8 mouse cellular contexts compared by ENCODE assay signal in genomic region chr4:149136116-149136850, GRCm38 (mm10). TPM values are rescaled to one million over a fixed set of nuclear protein-coding genes. Genes with fewer than 3 reads are reported as not detected.
DNase-seq lines count a peak whose midpoint lies in the region; ATAC-seq and TF ChIP-seq lines count a peak whose summit lies in the region.

No protein-coding gene starts in this region.

- H3K27me3 ChIP-seq in kidney, postnatal 0 days (ENCODE audit: insufficient read depth, low read length), result no peaks in the 10 kb centered on the region
- no peaks in the 10 kb centered on the region for H3K27me3 ChIP-seq in hindbrain, embryonic 11.5 days (ENCODE audit: control insufficient read depth, insufficient read depth, low read length)
- no peaks in the 10 kb centered on the region for H3K27me3 ChIP-seq in midbrain, embryonic 15.5 days (replicated peaks)

- ATAC-seq in kidney, postnatal 0 days (replicated peaks; ENCODE audit: low FRiP score, low read depth), result no peak
- no peak for ATAC-seq in hindbrain, embryonic 11.5 days (ENCODE audit: low FRiP score)
- 0 out of 2 replicates have a peak, but pooled peaks have one; percentile 8 for ATAC-seq in midbrain, embryonic 15.5 days (replicated peaks)

- H3K9me3 ChIP-seq in kidney, postnatal 0 days (replicated peaks; ENCODE audit: low read length), result no peaks in the 10 kb centered on the region
- no peaks in the 10 kb centered on the region for H3K9me3 ChIP-seq in hindbrain, embryonic 11.5 days (ENCODE audit: control insufficient read depth, low read length)
- no peaks in the 10 kb centered on the region for H3K9me3 ChIP-seq in midbrain, embryonic 15.5 days

- no peak for TF ChIP-seq CTCF in kidney, postnatal 0 days (IDR thresholded peaks at IDR 0.05; ENCODE audit: low read depth)
- no peak for TF ChIP-seq CTCF in bone marrow, adult 2 months (IDR thresholded peaks at IDR 0.05; ENCODE audit: control insufficient read depth, insufficient read depth, low read length)

- peak overlapping the region; percentile 57 for H3K4me3 ChIP-seq in kidney, postnatal 0 days (replicated peaks; ENCODE audit: low read depth, low read length)
- H3K4me3 ChIP-seq in bone marrow, adult 2 months (replicated peaks; ENCODE audit: control insufficient read depth, low read depth, low read length), result peak overlapping the region; percentile 85
- peak overlapping the region; percentile 61 for H3K4me3 ChIP-seq in hindbrain, embryonic 11.5 days (ENCODE audit: low read depth, low read length)
- H3K4me3 ChIP-seq in midbrain, embryonic 15.5 days, result peak overlapping the region; percentile 60

- DNase-seq in kidney, postnatal 0 days (ENCODE audit: low spot score), result no peak
- DNase-seq in kidney, adult 11 months, result no peak
- DNase-seq in hindbrain, embryonic 11.5 days (ENCODE audit: low spot score), result peak; percentile 26
- no peak for DNase-seq in natural killer cell, adult 2 months (ENCODE audit: low spot score in 2 of 2)
- no peak for DNase-seq in ovary, postnatal 14 days (ENCODE audit: low spot score)
- no peak for DNase-seq in left cerebral cortex, adult 8-10 months (ENCODE audit: low spot score in 2 of 2)

- WGBS in kidney, postnatal 0 days, result 62% methylated on average over 18 of the region's 18 CpGs
- 72% methylated on average over 18 of the region's 18 CpGs for WGBS in bone marrow, adult 2 months
- WGBS in hindbrain, embryonic 11.5 days, result 70% methylated on average over 18 of the region's 18 CpGs
- 68% methylated on average over 18 of the region's 18 CpGs for WGBS in midbrain, embryonic 15.5 days

- no peak overlapping the region; the same call in 1 of the 2 replicates for H3K27ac ChIP-seq in kidney, postnatal 0 days
- H3K27ac ChIP-seq in bone marrow, adult 2 months (ENCODE audit: control insufficient read depth, insufficient read depth, low read depth, low read length, poor library complexity), result no peak overlapping the region
- H3K27ac ChIP-seq in hindbrain, embryonic 11.5 days (ENCODE audit: low read depth, low read length), result no peak overlapping the region; the same call in 1 of the 2 replicates
- no peak overlapping the region; the same call in 1 of the 2 replicates for H3K27ac ChIP-seq in midbrain, embryonic 15.5 days

- no peak for TF ChIP-seq POLR2A in bone marrow, adult 2 months (IDR thresholded peaks at IDR 0.05; ENCODE audit: borderline replicate concordance, control insufficient read depth, low read depth, low read length)

- peak overlapping the region; percentile 70; the same call in 1 of the 2 replicates for H3K9ac ChIP-seq in kidney, postnatal 0 days (ENCODE audit: low read depth, low read length)
- peak overlapping the region; percentile 69 for H3K9ac ChIP-seq in hindbrain, embryonic 11.5 days (ENCODE audit: low read depth, low read length)
- H3K9ac ChIP-seq in midbrain, embryonic 15.5 days, result peak overlapping the region; percentile 61

- peak overlapping the region; percentile 66 for H3K4me2 ChIP-seq in kidney, postnatal 0 days (ENCODE audit: low read length)
- H3K4me2 ChIP-seq in hindbrain, embryonic 11.5 days (replicated peaks; ENCODE audit: low read depth, low read length), result peak overlapping the region; percentile 53
- peak overlapping the region; percentile 60 for H3K4me2 ChIP-seq in midbrain, embryonic 15.5 days

- H3K36me3 ChIP-seq in kidney, postnatal 0 days (ENCODE audit: insufficient read depth, low read length), result no peaks in the 10 kb centered on the region
- no peaks in the 10 kb centered on the region for H3K36me3 ChIP-seq in hindbrain, embryonic 11.5 days (ENCODE audit: control insufficient read depth, insufficient read depth, low read length)
- H3K36me3 ChIP-seq in midbrain, embryonic 15.5 days (replicated peaks), result no peaks in the 10 kb centered on the region

- no peaks in the 10 kb centered on the region for H3K4me1 ChIP-seq in kidney, postnatal 0 days (replicated peaks; ENCODE audit: insufficient read depth, low read length)
- peaks cover 5% of the 10 kb centered on the region; the same call in 1 of the 2 replicates for H3K4me1 ChIP-seq in bone marrow, adult 2 months (ENCODE audit: control insufficient read depth, insufficient read depth, low read length)
- H3K4me1 ChIP-seq in hindbrain, embryonic 11.5 days (replicated peaks; ENCODE audit: control insufficient read depth, insufficient read depth, low read length), result no peaks in the 10 kb centered on the region
- peaks cover 9% of the 10 kb centered on the region for H3K4me1 ChIP-seq in midbrain, embryonic 15.5 days

RNA-seq across cellular contexts. Expression of gene Cenps, which starts 1.1 kb away (rescaled TPM):
- 25.3 and 28.3 TPM in 2 replicates for polyA plus RNA-seq in kidney, postnatal 0 days (2015; fragmentation: Nextera tagmentation; extraction: Ambion mirVana)
- 37.7 and 47.8 TPM in 2 replicates for polyA plus RNA-seq in bone marrow, adult 2 months (2011; ENCODE audit: insufficient read depth, insufficient read length, low replicate concordance, missing spikeins)
- 44.7 and 49.1 TPM in 2 replicates for polyA plus RNA-seq in hindbrain, embryonic 11.5 days (2014; fragmentation: Nextera tagmentation; extraction: Ambion mirVana)
- polyA plus RNA-seq in midbrain, embryonic 15.5 days (2015; fragmentation: Nextera tagmentation; extraction: Ambion mirVana), result 15.3 and 15.7 TPM in 2 replicates
- 10 to 100 TPM; 24.4 to 29.1 (median 25.8) TPM for total RNA-seq in left cerebral cortex, adult 8-10 months (2022)

RNA-seq across cellular contexts. Expression of gene Cort, which starts 9.7 kb away (rescaled TPM):
- 0.18 TPM in 1 of 2 replicates, not detected in the other for polyA plus RNA-seq in kidney, postnatal 0 days (2015; fragmentation: Nextera tagmentation; extraction: Ambion mirVana)
- 1.5 TPM in 1 of 2 replicates, not detected in the other for polyA plus RNA-seq in bone marrow, adult 2 months (2011; ENCODE audit: insufficient read depth, insufficient read length, low replicate concordance, missing spikeins)
- 0.36 and 0.54 TPM in 2 replicates for polyA plus RNA-seq in hindbrain, embryonic 11.5 days (2014; fragmentation: Nextera tagmentation; extraction: Ambion mirVana)
- 0.62 TPM in 1 of 2 replicates, not detected in the other for polyA plus RNA-seq in midbrain, embryonic 15.5 days (2015; fragmentation: Nextera tagmentation; extraction: Ambion mirVana)
- 10 to 100 TPM in 3 of 4 experiments, 1 to 10 TPM in 1; 8.3 to 14.0 (median 11.0) TPM for total RNA-seq in left cerebral cortex, adult 8-10 months (2022)

RNA-seq across cellular contexts. Expression of gene Pgd, which starts 30.3 kb away (rescaled TPM):
- 95.4 and 101 TPM in 2 replicates for polyA plus RNA-seq in kidney, postnatal 0 days (2015; fragmentation: Nextera tagmentation; extraction: Ambion mirVana)
- polyA plus RNA-seq in bone marrow, adult 2 months (2011; ENCODE audit: insufficient read depth, insufficient read length, low replicate concordance, missing spikeins), result 68.6 and 170 TPM in 2 replicates
- polyA plus RNA-seq in hindbrain, embryonic 11.5 days (2014; fragmentation: Nextera tagmentation; extraction: Ambion mirVana), result 45.5 and 49.4 TPM in 2 replicates
- polyA plus RNA-seq in midbrain, embryonic 15.5 days (2015; fragmentation: Nextera tagmentation; extraction: Ambion mirVana), result 121 and 124 TPM in 2 replicates
- total RNA-seq in left cerebral cortex, adult 8-10 months (2022), result 10 to 100 TPM; 36.0 to 43.8 (median 40.9) TPM

RNA-seq across cellular contexts. Expression of gene Dffa, which starts 32.3 kb away (rescaled TPM):
- 30.3 and 32.9 TPM in 2 replicates for polyA plus RNA-seq in kidney, postnatal 0 days (2015; fragmentation: Nextera tagmentation; extraction: Ambion mirVana)
- 5.5 and 12.4 TPM in 2 replicates for polyA plus RNA-seq in bone marrow, adult 2 months (2011; ENCODE audit: insufficient read depth, insufficient read length, low replicate concordance, missing spikeins)
- polyA plus RNA-seq in hindbrain, embryonic 11.5 days (2014; fragmentation: Nextera tagmentation; extraction: Ambion mirVana), result 29.0 and 30.9 TPM in 2 replicates
- 24.2 and 24.7 TPM in 2 replicates for polyA plus RNA-seq in midbrain, embryonic 15.5 days (2015; fragmentation: Nextera tagmentation; extraction: Ambion mirVana)
- total RNA-seq in left cerebral cortex, adult 8-10 months (2022), result 10 to 100 TPM; 55.8 to 62.6 (median 58.1) TPM

RNA-seq across cellular contexts. Expression of gene Pex14, which starts 36.6 kb away (rescaled TPM):
- 55.6 and 61.6 TPM in 2 replicates for polyA plus RNA-seq in kidney, postnatal 0 days (2015; fragmentation: Nextera tagmentation; extraction: Ambion mirVana)
- polyA plus RNA-seq in bone marrow, adult 2 months (2011; ENCODE audit: insufficient read depth, insufficient read length, low replicate concordance, missing spikeins), result 5.6 and 12.4 TPM in 2 replicates
- 29.9 and 33.5 TPM in 2 replicates for polyA plus RNA-seq in hindbrain, embryonic 11.5 days (2014; fragmentation: Nextera tagmentation; extraction: Ambion mirVana)
- 58.1 and 60.2 TPM in 2 replicates for polyA plus RNA-seq in midbrain, embryonic 15.5 days (2015; fragmentation: Nextera tagmentation; extraction: Ambion mirVana)
- 10 to 100 TPM; 51.7 to 61.3 (median 59.2) TPM for total RNA-seq in left cerebral cortex, adult 8-10 months (2022)
